Mouse (Mus musculus): Measurements from ENCODE around the gene Tff1. TPM values are rescaled to one million over a fixed set of nuclear protein-coding genes. Genes with fewer than 3 reads are reported as not detected.

Gene Tff1
- polyA plus RNA-seq, 1 experiment from 2014 or later, result 39.4 TPM

DNA sequence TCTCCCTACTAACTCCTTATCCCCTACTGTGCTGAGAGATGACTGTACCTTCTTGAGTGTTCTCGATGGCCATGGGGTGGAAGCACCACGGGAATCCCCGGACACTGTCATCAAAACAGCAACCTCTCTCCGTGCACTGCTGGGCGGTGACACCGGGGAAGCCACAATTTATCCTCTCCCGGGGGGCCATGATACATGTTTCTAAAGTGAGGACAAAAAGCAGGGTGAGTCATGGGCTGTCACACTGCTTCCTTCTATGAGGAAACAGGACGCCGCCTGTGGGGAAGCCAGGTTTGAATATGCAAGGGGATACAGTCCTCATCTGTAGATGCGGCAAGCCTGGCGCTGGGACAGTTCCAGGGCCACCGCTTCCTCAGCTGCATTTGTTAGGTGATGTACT lies 2.5 kb downstream of the Tff1 start:
- no peak overlapping the region for H3K27ac ChIP-seq (ENCODE audit: low read depth, low read length)
- TF ChIP-seq CTCF (IDR thresholded peaks at IDR 0.05; ENCODE audit: low read depth), result no peak

DNA sequence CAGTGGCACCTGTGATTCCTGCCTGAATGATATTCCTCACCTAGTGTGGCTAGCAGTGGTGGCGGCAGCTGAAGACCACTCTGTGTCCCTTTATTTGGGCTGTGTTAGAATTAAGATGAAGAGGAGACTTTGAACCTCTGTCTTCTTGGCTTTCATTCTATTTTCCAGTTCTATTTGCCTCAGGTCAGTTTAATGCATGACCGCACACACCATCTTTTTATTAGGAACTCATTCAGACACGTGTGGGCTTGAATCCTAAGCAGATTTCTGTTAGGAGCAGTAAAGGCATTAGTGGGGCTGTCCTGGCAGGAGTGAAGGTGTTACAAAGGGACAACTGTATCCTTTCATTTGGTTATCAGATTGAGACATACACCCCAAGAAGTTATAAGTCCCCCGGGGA lies 4.8 kb downstream of the Tff1 start:
- no peak overlapping the region for H3K4me2 ChIP-seq (replicated peaks; ENCODE audit: low read depth)
- no peaks in the 10 kb centered on the region for H3K36me3 ChIP-seq (ENCODE audit: control insufficient read depth, insufficient read depth)
- no peak for TF ChIP-seq CTCF (IDR thresholded peaks at IDR 0.05; ENCODE audit: low read depth)
- no peak overlapping the region for H3K4me3 ChIP-seq (ENCODE audit: low read depth, low read length)
- H3K9ac ChIP-seq (ENCODE audit: low read depth, low read length), result no peak overlapping the region
- no peaks in the 10 kb centered on the region for H3K27me3 ChIP-seq (replicated peaks; ENCODE audit: control insufficient read depth, insufficient read depth, low read length)
- no peak overlapping the region for H3K27ac ChIP-seq (ENCODE audit: low read depth, low read length)
- no peaks in the 10 kb centered on the region for H3K9me3 ChIP-seq (ENCODE audit: control insufficient read depth)
- no peaks in the 10 kb centered on the region for H3K4me1 ChIP-seq (replicated peaks; ENCODE audit: control insufficient read depth, insufficient read depth, low read length)
- 88% methylated on average over 4 of the region's 4 CpGs for WGBS
- no peak for ATAC-seq

More for the DNA sequence above, 2.5 kb downstream of the Tff1 start:
- Histone ChIP-seq H3K27me3 (replicated peaks; ENCODE audit: control insufficient read depth, insufficient read depth, low read length) (no peaks in the 10 kb centered on the region), H3K4me1 (replicated peaks; ENCODE audit: control insufficient read depth, insufficient read depth, low read length) (no peaks in the 10 kb centered on the region), H3K9ac (ENCODE audit: low read depth, low read length) (no peak overlapping the region), H3K4me3 (ENCODE audit: low read depth, low read length) (no peak overlapping the region), H3K4me2 (replicated peaks; ENCODE audit: low read depth) (no peak overlapping the region), H3K36me3 (ENCODE audit: control insufficient read depth, insufficient read depth) (no peaks in the 10 kb centered on the region), H3K9me3 (ENCODE audit: control insufficient read depth) (no peaks in the 10 kb centered on the region)
- WGBS, result 77% methylated on average over 12 of the region's 12 CpGs
- no peak for ATAC-seq

DNA sequence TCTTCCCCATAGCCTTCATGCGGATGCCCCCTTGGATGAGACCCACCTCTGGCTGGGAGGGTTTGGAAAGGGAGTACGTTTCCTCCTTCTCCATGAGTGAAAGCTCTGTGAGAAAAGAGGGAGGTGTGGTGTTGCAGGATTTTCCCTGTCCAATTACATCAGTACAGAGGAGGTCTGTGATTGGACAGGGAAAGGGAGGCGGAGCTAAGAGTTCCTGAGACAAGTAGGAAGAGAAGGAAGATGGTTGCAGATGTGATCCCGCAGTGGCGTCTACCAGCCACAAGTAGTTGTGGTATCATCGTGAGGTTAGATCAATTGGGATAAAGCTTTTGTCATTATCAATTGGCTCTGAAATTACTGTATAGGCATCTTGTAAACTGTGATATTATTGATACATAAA lies 7.2 kb downstream of the Tff1 start:
- Histone ChIP-seq H3K27me3 (replicated peaks; ENCODE audit: control insufficient read depth, insufficient read depth, low read length) (no peaks in the 10 kb centered on the region), H3K4me2 (replicated peaks; ENCODE audit: low read depth) (no peak overlapping the region), H3K36me3 (ENCODE audit: control insufficient read depth, insufficient read depth) (no peaks in the 10 kb centered on the region), H3K9me3 (ENCODE audit: control insufficient read depth) (no peaks in the 10 kb centered on the region), H3K4me1 (replicated peaks; ENCODE audit: control insufficient read depth, insufficient read depth, low read length) (no peaks in the 10 kb centered on the region), H3K27ac (ENCODE audit: low read depth, low read length) (no peak overlapping the region), H3K9ac (ENCODE audit: low read depth, low read length) (no peak overlapping the region), H3K4me3 (ENCODE audit: low read depth, low read length) (no peak overlapping the region)
- ATAC-seq, result no peak
- WGBS, result 76% methylated on average over 6 of the region's 6 CpGs
- no peak for TF ChIP-seq CTCF (IDR thresholded peaks at IDR 0.05; ENCODE audit: low read depth)

DNA sequence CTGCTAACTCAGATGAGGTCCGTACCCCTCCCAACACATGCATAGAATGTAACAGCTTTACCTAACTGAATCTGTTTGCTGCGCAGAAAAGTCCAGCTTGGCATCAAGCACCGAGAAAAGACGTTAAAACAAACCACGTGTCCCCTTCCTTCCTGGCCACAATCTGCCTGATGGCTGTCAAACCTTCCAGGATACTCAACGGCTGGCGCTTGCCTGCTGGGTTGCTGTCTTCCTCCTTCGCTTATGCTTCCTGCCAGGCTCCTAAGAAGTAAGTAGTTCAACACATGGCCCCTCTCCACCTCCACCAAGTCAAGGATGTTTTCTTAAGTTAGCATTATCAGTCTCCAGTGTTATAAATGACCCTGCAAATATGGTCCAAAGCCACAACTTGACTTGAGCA lies 11.3 kb downstream of the Tff1 start:
- Histone ChIP-seq H3K4me3 (ENCODE audit: low read depth, low read length) (no peak overlapping the region), H3K36me3 (ENCODE audit: control insufficient read depth, insufficient read depth) (no peaks in the 10 kb centered on the region), H3K4me1 (replicated peaks; ENCODE audit: control insufficient read depth, insufficient read depth, low read length) (no peaks in the 10 kb centered on the region), H3K4me2 (replicated peaks; ENCODE audit: low read depth) (no peak overlapping the region), H3K9ac (ENCODE audit: low read depth, low read length) (no peak overlapping the region), H3K27ac (ENCODE audit: low read depth, low read length) (no peak overlapping the region), H3K27me3 (replicated peaks; ENCODE audit: control insufficient read depth, insufficient read depth, low read length) (no peaks in the 10 kb centered on the region), H3K9me3 (ENCODE audit: control insufficient read depth) (no peaks in the 10 kb centered on the region)
- 60% methylated on average over 8 of the region's 8 CpGs for WGBS
- ATAC-seq, result no peak
- TF ChIP-seq CTCF (IDR thresholded peaks at IDR 0.05; ENCODE audit: low read depth), result no peak

DNA sequence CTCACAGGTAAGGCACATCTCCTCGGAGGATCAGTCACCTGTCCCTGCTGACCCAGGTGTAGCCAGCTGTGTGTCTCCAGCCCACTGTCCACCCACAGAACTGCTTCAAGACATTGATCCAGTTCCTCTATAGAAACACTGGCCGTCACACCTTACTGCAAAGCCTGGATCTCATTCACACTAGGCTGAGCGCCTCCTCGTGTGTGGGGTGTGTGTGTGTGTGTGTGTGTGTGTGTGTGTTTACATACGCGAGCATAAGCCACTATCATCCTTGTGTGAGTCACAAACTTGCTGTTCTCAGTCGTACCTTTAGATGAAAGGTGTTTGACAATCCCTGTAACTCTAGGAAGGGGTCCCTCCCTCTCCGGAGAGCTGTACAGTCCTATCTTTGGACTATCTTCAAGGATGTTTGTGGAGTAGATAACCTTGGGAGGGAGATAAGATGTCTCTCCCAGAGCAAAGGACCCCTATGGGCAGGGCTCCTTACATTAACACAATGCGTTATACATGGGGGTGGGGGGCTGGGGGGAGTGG lies 12.0 kb downstream of the Tff1 start:
- Histone ChIP-seq H3K36me3 (ENCODE audit: control insufficient read depth, insufficient read depth) (no peaks in the 10 kb centered on the region), H3K9me3 (ENCODE audit: control insufficient read depth) (no peaks in the 10 kb centered on the region), H3K27me3 (replicated peaks; ENCODE audit: control insufficient read depth, insufficient read depth, low read length) (no peaks in the 10 kb centered on the region), H3K9ac (ENCODE audit: low read depth, low read length) (no peak overlapping the region), H3K4me1 (replicated peaks; ENCODE audit: control insufficient read depth, insufficient read depth, low read length) (no peaks in the 10 kb centered on the region), H3K4me2 (replicated peaks; ENCODE audit: low read depth) (no peak overlapping the region), H3K4me3 (ENCODE audit: low read depth, low read length) (no peak overlapping the region), H3K27ac (ENCODE audit: low read depth, low read length) (no peak overlapping the region)
- 45% methylated on average over 9 of the region's 9 CpGs for WGBS
- ATAC-seq, result no peak
- no peak for TF ChIP-seq CTCF (IDR thresholded peaks at IDR 0.05; ENCODE audit: low read depth)

DNA sequence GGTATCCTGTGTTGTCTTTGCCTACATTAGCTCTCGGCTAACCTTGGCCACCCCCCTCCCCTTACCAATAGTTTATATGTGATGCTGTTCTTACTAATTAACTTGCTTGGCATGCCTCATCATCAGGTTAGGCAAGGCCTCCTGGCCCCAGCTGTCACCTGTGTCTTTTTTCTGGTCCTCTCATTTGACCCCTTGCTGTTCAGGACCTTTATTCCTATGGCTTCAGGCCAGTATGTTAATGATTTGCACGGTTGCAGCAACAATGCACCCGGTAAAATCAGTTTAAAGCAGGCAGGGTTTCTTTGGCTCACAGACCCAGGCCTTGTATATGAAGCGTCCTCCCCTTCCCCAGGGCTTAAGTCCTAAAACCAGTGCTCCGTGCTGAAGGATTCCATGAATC lies 12.6 kb downstream of the Tff1 start:
- ATAC-seq, result no peak
- no peak overlapping the region for H3K4me2 ChIP-seq (replicated peaks; ENCODE audit: low read depth)
- no peak overlapping the region for H3K4me3 ChIP-seq (ENCODE audit: low read depth, low read length)
- H3K4me1 ChIP-seq (replicated peaks; ENCODE audit: control insufficient read depth, insufficient read depth, low read length), result no peaks in the 10 kb centered on the region
- no peak for TF ChIP-seq CTCF (IDR thresholded peaks at IDR 0.05; ENCODE audit: low read depth)
- WGBS, result 45% methylated on average over 5 of the region's 5 CpGs
- H3K27ac ChIP-seq (ENCODE audit: low read depth, low read length), result no peak overlapping the region
- H3K27me3 ChIP-seq (replicated peaks; ENCODE audit: control insufficient read depth, insufficient read depth, low read length), result no peaks in the 10 kb centered on the region
- no peaks in the 10 kb centered on the region for H3K36me3 ChIP-seq (ENCODE audit: control insufficient read depth, insufficient read depth)
- no peaks in the 10 kb centered on the region for H3K9me3 ChIP-seq (ENCODE audit: control insufficient read depth)
- H3K9ac ChIP-seq (ENCODE audit: low read depth, low read length), result no peak overlapping the region

DNA sequence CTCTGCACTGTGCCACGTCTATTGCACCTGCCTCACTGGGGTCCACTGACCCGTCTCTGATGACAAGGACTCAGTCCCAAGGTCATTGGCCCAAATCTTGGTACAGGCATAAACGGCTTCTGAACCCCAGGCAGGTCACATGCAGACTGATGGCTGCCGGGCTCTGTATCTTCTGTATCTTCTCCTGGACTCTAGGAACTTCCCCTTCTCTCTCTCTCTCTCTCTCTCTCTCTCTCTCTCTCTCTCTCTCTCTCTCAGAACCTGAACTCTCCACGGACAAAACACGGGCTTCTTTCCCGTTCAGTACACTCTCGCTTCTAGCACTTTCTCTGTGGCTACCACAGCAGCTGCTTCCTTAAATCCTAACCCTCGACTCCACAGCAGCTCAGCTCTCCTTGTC lies 19.1 kb downstream of the Tff1 start:
- no peak overlapping the region for H3K4me3 ChIP-seq (ENCODE audit: low read depth, low read length)
- no peak overlapping the region for H3K27ac ChIP-seq (ENCODE audit: low read depth, low read length)
- H3K27me3 ChIP-seq (replicated peaks; ENCODE audit: control insufficient read depth, insufficient read depth, low read length), result no peaks in the 10 kb centered on the region
- no peak overlapping the region for H3K9ac ChIP-seq (ENCODE audit: low read depth, low read length)
- H3K4me1 ChIP-seq (replicated peaks; ENCODE audit: control insufficient read depth, insufficient read depth, low read length), result 0 out of 2 replicates have a peak, but pooled peaks cover 4% of the 10 kb centered on the region
- no peak for TF ChIP-seq CTCF (IDR thresholded peaks at IDR 0.05; ENCODE audit: low read depth)
- H3K9me3 ChIP-seq (ENCODE audit: control insufficient read depth), result no peaks in the 10 kb centered on the region
- WGBS, result 74% methylated on average over 9 of the region's 9 CpGs
- H3K36me3 ChIP-seq (ENCODE audit: control insufficient read depth, insufficient read depth), result no peaks in the 10 kb centered on the region
- ATAC-seq, result no peak
- H3K4me2 ChIP-seq (replicated peaks; ENCODE audit: low read depth), result no peak overlapping the region

Measured in intestine, postnatal 0 days (tissue).